Mouse (Mus musculus): ENCODE measurements around the gene Nfkbie. TPM values are rescaled to one million over a fixed set of nuclear protein-coding genes. Genes with fewer than 3 reads are reported as not detected.

Gene Nfkbie
- total RNA-seq, 1 experiment from 2014 or later: 11.0 TPM

- ATAC-seq (replicated peaks; ENCODE audit: low read depth, poor library complexity, severe bottlenecking): no peak
Observed at GRCm38 (mm10) chr17:45542129-45542528, 13.4 kb upstream of the Nfkbie start.

- ATAC-seq (replicated peaks; ENCODE audit: low read depth, poor library complexity, severe bottlenecking): no peak
Observed at GRCm38 (mm10) chr17:45542705-45543104, 12.8 kb upstream of the Nfkbie start.

GRCm38 (mm10) chr17:45543115-45543514 is 12.4 kb upstream of the Nfkbie start:
- no peak for ATAC-seq (replicated peaks; ENCODE audit: low read depth, poor library complexity, severe bottlenecking)

- no peak for ATAC-seq (replicated peaks; ENCODE audit: low read depth, poor library complexity, severe bottlenecking)
Observed at GRCm38 (mm10) chr17:45544001-45544872, 11.3 kb upstream of the Nfkbie start.

- ATAC-seq (replicated peaks; ENCODE audit: low read depth, poor library complexity, severe bottlenecking): no peak
Observed at GRCm38 (mm10) chr17:45544873-45545277, 10.6 kb upstream of the Nfkbie start.

- peak; percentile 33 for ATAC-seq (replicated peaks; ENCODE audit: low read depth, poor library complexity, severe bottlenecking)
Observed at GRCm38 (mm10) chr17:45545278-45545961, 10.1 kb upstream of the Nfkbie start.

- ATAC-seq (replicated peaks; ENCODE audit: low read depth, poor library complexity, severe bottlenecking): no peak
Observed at GRCm38 (mm10) chr17:45546941-45547340, 8.6 kb upstream of the Nfkbie start.

- no peak for ATAC-seq (replicated peaks; ENCODE audit: low read depth, poor library complexity, severe bottlenecking)
Observed at GRCm38 (mm10) chr17:45547461-45548190, 7.9 kb upstream of the Nfkbie start.

- no peak for ATAC-seq (replicated peaks; ENCODE audit: low read depth, poor library complexity, severe bottlenecking)
Observed at GRCm38 (mm10) chr17:45548541-45549512, 6.7 kb upstream of the Nfkbie start.

- ATAC-seq (replicated peaks; ENCODE audit: low read depth, poor library complexity, severe bottlenecking): peak; percentile 27; the same call in 1 of the 2 replicates
Observed at GRCm38 (mm10) chr17:45549617-45550181, 5.8 kb upstream of the Nfkbie start, which contains the start of gene Tmem151b. TSS of gene Tmem151b (minus strand) at chr17:45549677.

- no peak for ATAC-seq (replicated peaks; ENCODE audit: low read depth, poor library complexity, severe bottlenecking)
Observed at GRCm38 (mm10) chr17:45550253-45550652, 5.2 kb upstream of the Nfkbie start.

GRCm38 (mm10) chr17:45551249-45551796 is 4.2 kb upstream of the Nfkbie start:
- no peak for ATAC-seq (replicated peaks; ENCODE audit: low read depth, poor library complexity, severe bottlenecking)

- peak; percentile 42 for ATAC-seq (replicated peaks; ENCODE audit: low read depth, poor library complexity, severe bottlenecking)
Observed at GRCm38 (mm10) chr17:45551816-45552451, 3.6 kb upstream of the Nfkbie start.

- ATAC-seq (replicated peaks; ENCODE audit: low read depth, poor library complexity, severe bottlenecking): no peak
Observed at GRCm38 (mm10) chr17:45553065-45553464, 2.4 kb upstream of the Nfkbie start.

- peak; percentile 38 for ATAC-seq (replicated peaks; ENCODE audit: low read depth, poor library complexity, severe bottlenecking)
Observed at GRCm38 (mm10) chr17:45554420-45554819, 1.1 kb upstream of the Nfkbie start.

- no peak for ATAC-seq (replicated peaks; ENCODE audit: low read depth, poor library complexity, severe bottlenecking)
Observed at GRCm38 (mm10) chr17:45556107-45556489, 595 bp downstream of the Nfkbie start.

GRCm38 (mm10) chr17:45556514-45557245 is 1.2 kb downstream of the Nfkbie start:
- ATAC-seq (replicated peaks; ENCODE audit: low read depth, poor library complexity, severe bottlenecking): peak; percentile 20
